Mouse (Mus musculus): ENCODE data around the gene Gm26897.

GRCm38 (mm10) chr5:111728411-111728810, 5.3 kb upstream of the Gm26897 start:
- TF ChIP-seq CTCF (IDR thresholded peaks at IDR 0.05; ENCODE audit: extremely low read depth, insufficient read length, insufficient replicate concordance, low read depth, low read length) = peak; percentile 16; the same call in 1 of the 2 replicates
- TF ChIP-seq POLR2A (IDR thresholded peaks at IDR 0.05; ENCODE audit: low read depth, low read length) = no peak

Data from small intestine, adult 2 months (tissue).